ENCODE assay signal across 8 mouse cellular contexts in genomic region chr6:92944048-92944685, GRCm38 (mm10). TPM values are rescaled to one million over a fixed set of nuclear protein-coding genes. Genes with fewer than 3 reads are reported as not detected.
A peak's percentile ranks its signal among the peaks of the same experiment; 100 is the strongest.
DNase-seq lines count a peak whose midpoint lies in the region; ATAC-seq lines count a peak whose summit lies in the region.

No protein-coding gene starts in this region.

- H3K4me3 ChIP-seq in kidney, embryonic 16.5 days (ENCODE audit: low read length), result peak overlapping the region; percentile 66
- H3K4me3 ChIP-seq in forebrain, embryonic 15.5 days, result peak overlapping the region; percentile 48
- peak overlapping the region; percentile 53 for H3K4me3 ChIP-seq in neural tube, embryonic 12.5 days

- WGBS in kidney, embryonic 16.5 days, result 9% methylated on average over 14 of the region's 14 CpGs
- 12% methylated on average over 14 of the region's 14 CpGs for WGBS in forebrain, embryonic 15.5 days
- 4% methylated on average over 14 of the region's 14 CpGs for WGBS in neural tube, embryonic 12.5 days

- peaks cover 2% of the 10 kb centered on the region; the same call in 1 of the 2 replicates for H3K36me3 ChIP-seq in kidney, embryonic 16.5 days (ENCODE audit: insufficient read depth, low read length)
- no peaks in the 10 kb centered on the region for H3K36me3 ChIP-seq in forebrain, embryonic 15.5 days
- H3K36me3 ChIP-seq in neural tube, embryonic 12.5 days, result no peaks in the 10 kb centered on the region

- peak overlapping the region; percentile 97 for H3K27ac ChIP-seq in kidney, embryonic 16.5 days (ENCODE audit: low read length)
- no peak overlapping the region for H3K27ac ChIP-seq in forebrain, embryonic 15.5 days (replicated peaks)
- H3K27ac ChIP-seq in neural tube, embryonic 12.5 days, result no peak overlapping the region

- peak overlapping the region; percentile 79 for H3K9ac ChIP-seq in kidney, embryonic 16.5 days (replicated peaks; ENCODE audit: low read length)
- H3K9ac ChIP-seq in forebrain, embryonic 15.5 days (replicated peaks), result no peak overlapping the region
- no peak overlapping the region for H3K9ac ChIP-seq in neural tube, embryonic 12.5 days

- no peak for DNase-seq in kidney, adult 9 months
- DNase-seq in kidney, postnatal 10 days, result peak; percentile 37
- no peak for DNase-seq in cerebellum, adult 11 months
- no peak for DNase-seq in right cerebral cortex, postnatal 4 days

- peak overlapping the region; percentile 80 for H3K4me2 ChIP-seq in kidney, embryonic 16.5 days (replicated peaks; ENCODE audit: low read depth, low read length)
- H3K4me2 ChIP-seq in forebrain, embryonic 15.5 days (replicated peaks), result peak overlapping the region; percentile 92
- H3K4me2 ChIP-seq in neural tube, embryonic 12.5 days (replicated peaks), result peak overlapping the region; percentile 94

- no peaks in the 10 kb centered on the region for H3K27me3 ChIP-seq in kidney, embryonic 16.5 days (ENCODE audit: insufficient read depth, low read length)
- H3K27me3 ChIP-seq in forebrain, embryonic 15.5 days, result peaks cover 37% of the 10 kb centered on the region
- H3K27me3 ChIP-seq in neural tube, embryonic 12.5 days (replicated peaks), result peaks cover 53% of the 10 kb centered on the region

- peaks cover 18% of the 10 kb centered on the region for H3K4me1 ChIP-seq in kidney, embryonic 16.5 days (ENCODE audit: insufficient read depth, low read length)
- peaks cover 37% of the 10 kb centered on the region for H3K4me1 ChIP-seq in forebrain, embryonic 15.5 days
- H3K4me1 ChIP-seq in neural tube, embryonic 12.5 days, result peaks cover 32% of the 10 kb centered on the region

- ATAC-seq in kidney, embryonic 16.5 days (ENCODE audit: low FRiP score, low TSS enrichment), result no peak
- no peak for ATAC-seq in forebrain, embryonic 15.5 days (replicated peaks)
- ATAC-seq in neural tube, embryonic 12.5 days (ENCODE audit: low FRiP score, low read depth), result no peak
- no peak for ATAC-seq in erythroid progenitor cell, adult 5-6 weeks (replicated peaks; ENCODE audit: low FRiP score, poor library complexity, severe bottlenecking)

- H3K9me3 ChIP-seq in kidney, embryonic 16.5 days (ENCODE audit: low read length), result peaks cover 12% of the 10 kb centered on the region; the same call in 1 of the 2 replicates
- H3K9me3 ChIP-seq in forebrain, embryonic 15.5 days, result no peaks in the 10 kb centered on the region
- H3K9me3 ChIP-seq in neural tube, embryonic 12.5 days, result no peaks in the 10 kb centered on the region

RNA-seq across cellular contexts. Expression of gene Adamts9, which starts 0.9 kb away (rescaled TPM):
- 12.0 and 13.9 TPM in 2 replicates for polyA plus RNA-seq in kidney, embryonic 16.5 days (2015; fragmentation: Nextera tagmentation; extraction: Ambion mirVana)
- 0.73 and 1.0 TPM in 2 replicates for polyA plus RNA-seq in forebrain, embryonic 15.5 days (2015; fragmentation: Nextera tagmentation; extraction: Ambion mirVana)
- polyA plus RNA-seq in neural tube, embryonic 12.5 days (2016; fragmentation: Nextera tagmentation; extraction: Ambion mirVana), result 1.7 and 2.6 TPM in 2 replicates
- not detected in 2 replicates for total RNA-seq in erythroid progenitor cell, adult 5-6 weeks (2015; ENCODE audit: low replicate concordance)
- 0.26 TPM in 1 of 2 replicates, not detected in the other for total RNA-seq in erythroid progenitor cell, adult 5-6 weeks (2017; ENCODE audit: low replicate concordance)
